Mouse (Mus musculus): ENCODE measurements at regions not wholly inside any gene's neighbourhood (a gene's known extent, or its start where the extent isn't known, plus 50 kb on each side); places are given as distances from the start of the nearest gene placed in this dataset.

- no peak for TF ChIP-seq POLR2A (IDR thresholded peaks at IDR 0.05; ENCODE audit: extremely low read depth, insufficient read depth, low read length)
- TF ChIP-seq CTCF (IDR thresholded peaks at IDR 0.05; ENCODE audit: low read depth, low read length) = no peak
Observed at GRCm38 (mm10) chr10:48581081-48581480, 1207.5 kb downstream of the Grik2 start.
